Mouse (Mus musculus) CD4-positive, CD25-positive, alpha-beta regulatory T cell, adult 2 months (primary cell): ENCODE measurements around the gene Sik1.

Experiments
- DNase-seq: peaks from one replicate; pipeline ENCODE4 v3.0.0-alpha.2; 2012; ENCODE audit warnings: low read depth, low spot score

The Sik1 gene

GRCm38 (mm10) chr17:31854770-31855596 lies 621 bp downstream of the Sik1 start:
- peak; percentile 84 for DNase-seq

- DNase-seq, result peak; percentile 39
Observed at GRCm38 (mm10) chr17:31853448-31854188, 2.0 kb downstream of the Sik1 start.

DNA sequence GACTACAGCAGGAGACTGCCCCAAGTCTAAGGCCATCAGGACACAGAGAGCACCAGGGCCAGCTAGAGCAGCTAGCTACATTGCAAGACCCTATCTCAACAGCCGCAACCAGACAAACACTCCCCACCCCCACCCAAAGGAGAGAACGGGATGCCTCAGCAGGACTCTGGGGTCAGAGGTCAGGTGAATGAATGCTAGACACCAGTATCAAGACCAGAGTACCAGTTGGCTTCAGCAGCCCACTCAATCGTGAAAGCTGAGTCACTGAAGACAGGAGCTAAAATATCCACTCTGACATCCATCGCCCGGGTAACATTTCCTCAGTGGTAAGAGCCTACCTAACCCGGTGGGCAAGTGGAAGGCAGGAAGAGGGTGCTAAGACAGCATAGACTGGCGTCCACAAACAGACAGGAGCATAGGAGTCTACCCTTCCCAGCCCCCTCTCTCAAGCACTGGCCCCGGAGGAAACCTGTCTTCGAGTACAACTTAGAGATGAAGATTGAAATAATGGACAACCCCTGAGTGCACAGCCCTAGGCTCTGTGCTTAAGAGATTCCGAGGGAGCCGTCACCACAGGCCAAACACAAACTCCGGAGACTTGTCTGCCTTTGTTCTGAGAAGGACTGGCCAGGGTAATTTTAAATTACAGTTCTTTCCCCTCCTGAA lies 2.7 kb downstream of the Sik1 start:
- DNase-seq, result peak; percentile 40

DNA sequence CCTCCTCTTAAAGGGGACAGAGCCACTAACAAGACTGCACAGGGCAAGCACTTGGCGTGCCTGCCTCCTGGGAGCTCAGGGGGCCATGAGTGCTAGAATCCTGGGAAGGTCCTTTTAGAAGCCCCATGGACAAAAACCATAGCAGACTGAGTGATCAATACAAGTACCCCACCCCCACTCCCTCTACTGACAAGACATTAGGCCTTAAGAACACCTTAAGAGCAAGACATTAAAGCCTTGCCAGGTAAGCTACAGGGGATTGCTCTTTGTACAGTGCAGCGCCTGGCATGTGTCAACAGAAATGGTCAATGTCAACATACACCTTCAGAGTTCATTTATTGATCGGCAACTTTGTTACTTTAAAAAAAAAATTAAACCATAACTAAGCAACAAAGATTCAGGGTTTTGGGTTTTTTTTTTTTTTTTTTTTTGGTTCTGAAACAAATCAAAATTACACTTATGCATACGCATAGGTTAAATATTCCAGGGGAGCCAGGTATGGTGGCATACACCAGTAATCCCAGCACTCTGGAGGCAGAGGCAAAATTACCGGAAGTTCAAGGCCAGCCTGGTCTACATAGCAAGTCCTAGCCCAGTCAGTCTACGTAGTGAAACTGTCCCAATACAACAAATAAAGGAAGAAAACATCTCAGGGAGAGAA lies 3.7 kb downstream of the Sik1 start:
- peak; percentile 44 for DNase-seq

GRCm38 (mm10) chr17:31850457-31850980 lies 5.1 kb downstream of the Sik1 start:
- DNase-seq, result peak; percentile 57

DNA sequence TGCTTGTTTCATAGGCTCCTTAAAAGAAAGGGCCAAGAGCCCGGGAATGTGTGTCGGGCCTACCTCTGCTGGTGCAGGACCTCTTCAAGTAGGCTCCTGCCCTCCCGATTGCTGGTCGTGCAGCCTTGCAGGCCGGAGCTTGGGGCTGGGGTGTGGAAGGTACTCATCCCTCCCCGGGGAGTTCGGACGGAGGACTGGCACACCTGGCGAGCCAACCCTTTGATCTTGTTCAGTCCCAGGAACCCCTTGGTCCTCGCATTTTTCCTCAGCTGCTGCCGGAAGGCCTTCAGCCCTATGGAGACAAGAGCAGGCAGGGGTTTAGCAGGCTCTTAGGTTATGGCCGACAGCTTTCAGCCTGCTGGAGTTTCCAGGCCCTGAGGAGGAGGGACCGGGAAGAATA lies 8.6 kb downstream of the Sik1 start:
- DNase-seq, result no peak

DNA sequence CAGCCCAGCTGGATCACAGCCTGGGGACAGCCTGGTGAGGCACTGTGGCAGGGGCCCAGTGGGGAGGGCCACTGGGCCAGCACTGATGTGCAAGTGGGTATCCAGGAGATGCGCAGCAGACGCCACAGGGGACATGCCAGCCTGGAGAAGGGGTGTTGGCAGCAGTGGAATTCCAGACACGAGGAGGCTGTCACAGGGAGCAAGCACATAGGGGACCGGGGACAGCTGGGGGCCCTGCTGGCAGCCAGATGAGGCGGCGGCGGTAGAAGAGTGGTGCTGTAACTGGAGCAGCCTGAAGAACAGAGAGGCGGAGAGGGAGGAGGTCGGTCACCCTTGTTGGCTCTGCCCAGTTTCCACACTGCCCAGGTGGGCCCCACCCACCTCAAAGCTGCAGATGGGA lies 9.3 kb downstream of the Sik1 start:
- DNase-seq, result no peak

GRCm38 (mm10) chr17:31843891-31844290 lies 11.7 kb downstream of the Sik1 start:
- no peak for DNase-seq

DNA sequence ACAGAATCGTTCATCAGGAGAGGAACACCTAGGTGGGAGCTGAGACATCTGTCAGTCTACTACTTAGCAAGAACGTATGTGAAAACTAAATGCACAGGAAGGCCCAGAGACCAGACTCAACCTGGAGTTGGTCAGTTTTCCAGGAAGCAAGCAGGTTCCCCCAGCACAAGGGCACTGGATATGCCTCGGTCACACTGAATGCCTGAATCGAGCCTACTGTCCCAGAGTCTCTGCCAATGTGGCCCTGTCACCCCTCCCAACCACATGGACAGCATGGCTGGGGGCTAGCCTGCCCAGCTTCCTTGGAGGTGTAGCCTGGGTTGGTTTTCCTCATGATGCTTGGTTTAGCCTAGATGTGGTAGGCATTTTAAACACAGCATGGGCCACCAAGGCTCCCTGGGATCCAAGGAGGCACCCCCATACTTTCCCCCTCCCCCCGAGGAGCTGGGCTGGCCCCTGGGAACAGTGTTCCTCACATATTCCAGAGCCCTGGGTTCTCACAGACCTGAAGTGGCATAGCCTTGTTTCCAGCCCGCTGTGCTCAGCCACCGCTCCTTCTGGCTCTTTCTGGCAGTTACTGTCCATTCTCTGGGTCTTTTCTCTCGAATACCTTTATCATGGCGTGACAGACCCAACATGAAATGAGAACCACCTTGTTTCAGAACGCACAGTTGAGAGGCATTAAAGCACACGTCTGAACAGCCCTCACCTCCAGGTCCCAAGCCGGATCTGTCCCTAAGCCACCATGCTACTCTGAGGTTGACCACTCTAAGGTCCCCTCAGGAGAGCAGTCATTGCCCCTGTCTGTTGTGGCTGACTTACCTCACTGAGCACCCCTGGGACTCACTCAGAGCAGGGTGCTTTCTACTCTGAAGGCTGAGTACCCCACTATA lies 12.4 kb downstream of the Sik1 start:
- no peak for DNase-seq

GRCm38 (mm10) chr17:31841842-31842611 lies 13.6 kb downstream of the Sik1 start:
- peak; percentile 46 for DNase-seq

- no peak for DNase-seq
Observed at GRCm38 (mm10) chr17:31841453-31841841, 14.2 kb downstream of the Sik1 start.

- DNase-seq, result peak; percentile 81
Observed at GRCm38 (mm10) chr17:31840423-31841003, 15.1 kb downstream of the Sik1 start.

DNA sequence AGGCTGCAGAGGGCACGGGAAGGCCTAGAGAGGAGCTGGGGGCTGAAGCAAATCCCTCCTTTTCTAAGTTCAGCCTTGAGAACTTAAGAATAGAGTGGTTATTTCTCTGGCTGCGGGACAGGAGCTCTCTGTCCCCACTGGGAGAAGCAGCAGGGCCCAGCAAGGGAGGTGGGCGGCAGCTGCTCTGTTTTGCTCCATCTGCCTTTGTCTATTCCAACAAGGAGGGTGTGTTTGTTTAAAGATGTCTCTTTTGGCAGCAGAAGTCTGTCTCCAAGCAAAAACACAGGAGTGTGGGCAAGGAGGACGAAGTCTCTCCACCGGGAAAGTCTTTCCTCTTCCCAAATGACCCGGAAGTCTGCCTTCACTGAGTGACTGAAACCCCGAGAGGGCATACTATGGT lies 18.8 kb downstream of the Sik1 start:
- no peak for DNase-seq

- no peak for DNase-seq
Observed at GRCm38 (mm10) chr17:31836264-31836607, 19.4 kb downstream of the Sik1 start.

GRCm38 (mm10) chr17:31835528-31836263 lies 19.9 kb downstream of the Sik1 start:
- DNase-seq, result peak; percentile 47

DNA sequence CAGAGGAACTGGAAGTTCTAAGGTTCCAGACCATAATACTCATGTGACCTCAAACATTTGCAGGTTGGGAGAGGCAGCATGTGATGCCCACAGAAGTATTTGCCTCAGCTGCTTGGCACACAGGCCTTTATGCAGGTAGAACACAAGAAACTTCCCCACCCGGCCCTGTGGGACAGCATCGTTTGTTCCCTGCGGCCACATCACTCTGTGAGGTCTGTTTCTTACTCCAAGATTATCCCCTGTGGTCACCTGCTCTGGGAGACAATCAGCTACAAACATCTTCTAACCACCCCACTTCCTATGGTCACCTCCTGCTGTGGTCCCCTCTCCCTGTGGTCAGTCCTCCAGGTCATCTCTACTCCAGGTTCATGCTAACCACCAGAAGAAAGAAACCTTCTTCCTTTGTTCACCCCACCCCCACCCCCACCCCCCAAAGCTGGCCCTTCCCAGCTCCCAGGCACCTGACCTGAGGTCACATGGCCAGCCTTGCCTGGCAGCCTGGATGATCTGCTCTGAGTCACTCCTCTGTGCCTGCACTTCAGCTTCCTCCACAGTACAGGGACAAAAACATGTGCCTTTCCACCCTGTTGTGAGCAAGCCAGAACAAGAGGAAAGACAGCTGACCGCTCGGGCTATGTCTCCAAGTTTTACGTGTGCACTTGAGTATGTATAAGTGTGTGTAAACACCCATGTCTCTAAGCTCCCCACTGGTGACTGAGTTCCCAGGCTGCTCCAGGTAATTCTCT lies 21.1 kb downstream of the Sik1 start:
- no peak for DNase-seq

DNA sequence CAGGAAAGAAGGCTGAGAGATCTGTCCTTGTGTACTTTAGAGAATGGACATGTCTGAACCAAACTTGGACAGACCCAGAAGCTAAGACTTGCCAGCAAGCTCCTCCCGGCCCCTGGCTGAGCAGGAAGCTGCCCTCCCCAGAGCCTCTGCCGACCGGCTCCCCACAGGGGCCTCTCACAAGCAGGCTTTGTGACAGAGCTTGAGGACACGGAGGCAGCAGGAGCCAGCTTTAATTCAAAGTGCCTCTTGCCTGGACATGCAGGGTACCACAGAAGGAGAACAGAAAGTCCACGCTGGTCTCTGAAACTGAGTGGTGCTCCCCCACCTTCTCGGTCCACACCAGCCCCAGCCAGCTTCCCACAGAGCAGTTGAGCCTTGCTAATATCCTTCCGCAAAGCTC lies 21.9 kb downstream of the Sik1 start:
- DNase-seq, result peak; percentile 53

- DNase-seq, result no peak
Observed at GRCm38 (mm10) chr17:31832577-31832964, 23.0 kb downstream of the Sik1 start.
